Mouse (Mus musculus): ENCODE data around the gene Spata31d1a.

Gene Spata31d1a

GRCm38 (mm10) chr13:59663939-59664712 is 46.0 kb downstream of the Spata31d1a start:
- DNase-seq = no peak

- no peak for DNase-seq
Measured at GRCm38 (mm10) chr13:59661966-59662365, 48.2 kb downstream of the Spata31d1a start.

DNA sequence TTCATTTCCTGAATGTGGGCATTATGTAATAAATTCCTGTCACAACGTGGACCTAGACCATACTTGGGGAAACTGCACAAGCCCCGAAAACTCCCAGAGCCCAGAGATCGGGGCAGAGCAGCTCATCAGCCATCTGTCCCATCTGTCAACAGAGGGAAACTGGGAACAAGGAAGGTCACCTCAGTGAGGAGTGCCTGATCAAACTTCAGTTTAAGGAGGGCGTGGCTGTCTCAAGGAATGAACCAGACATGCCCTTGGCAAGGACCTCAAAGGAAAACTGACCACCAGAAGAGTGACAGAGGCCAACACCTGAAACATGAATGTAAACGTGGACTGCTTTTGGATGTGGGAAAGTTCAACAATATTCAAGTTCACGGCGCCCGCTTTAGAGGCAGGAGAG is 48.7 kb downstream of the Spata31d1a start:
- DNase-seq = no peak

DNA sequence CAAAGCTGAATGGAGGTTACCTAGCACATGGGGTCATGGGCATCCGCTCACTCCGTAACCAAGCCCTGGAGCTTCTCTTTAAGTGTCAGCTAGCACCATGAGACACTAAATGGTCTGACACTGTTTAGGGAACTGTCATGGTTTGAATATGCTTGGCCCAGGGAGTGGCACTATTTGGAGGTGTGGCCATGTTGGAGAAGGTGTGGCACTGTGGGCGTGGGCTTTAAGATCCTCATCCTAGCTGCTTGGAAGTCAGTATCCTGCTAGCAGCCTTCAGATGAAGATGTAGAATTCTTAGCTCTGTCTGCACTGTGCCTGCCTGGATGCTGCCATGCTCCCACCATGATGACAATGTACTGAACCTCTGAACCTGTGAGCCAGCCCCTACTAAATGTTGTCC is 49.8 kb downstream of the Spata31d1a start:
- DNase-seq = peak; percentile 38

DNA sequence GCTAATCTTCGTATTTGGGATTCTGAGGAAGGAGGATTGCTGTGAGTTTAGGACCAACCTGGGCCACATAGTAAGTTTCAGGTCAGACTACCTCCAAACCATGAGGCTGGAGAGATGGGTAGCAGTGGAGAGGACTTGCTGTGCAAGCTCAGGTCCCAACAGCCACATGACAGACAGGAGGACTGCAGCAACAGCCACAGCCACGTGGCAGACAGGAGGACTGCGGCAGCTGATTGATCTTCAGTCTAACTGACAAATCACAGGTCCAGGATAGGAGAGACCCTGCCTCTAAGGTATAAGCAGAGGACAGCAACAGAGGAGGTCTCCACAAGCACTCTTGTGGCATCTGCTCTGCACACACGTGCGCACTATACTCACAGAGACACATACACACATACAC is 52.3 kb downstream of the Spata31d1a start:
- DNase-seq = no peak

DNA sequence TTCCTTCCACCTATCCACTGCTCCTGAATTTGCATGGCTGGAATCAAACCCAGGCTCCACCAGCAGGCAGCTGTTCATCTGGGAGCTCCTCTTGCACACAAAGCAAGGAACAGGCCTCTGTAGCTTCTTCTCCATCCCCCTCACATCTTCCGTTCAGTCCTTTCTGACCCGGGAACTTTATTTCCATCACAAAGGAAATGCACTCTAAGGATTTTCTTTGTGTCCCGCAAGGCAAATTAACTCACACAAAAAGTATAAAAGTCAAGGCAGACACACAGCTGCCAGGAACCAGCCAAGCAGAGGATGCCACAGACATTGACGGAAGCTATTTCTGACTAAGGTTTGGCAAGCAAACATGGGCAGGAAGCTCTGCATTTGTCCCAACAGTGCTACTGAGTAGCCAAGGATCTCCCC is 53.1 kb downstream of the Spata31d1a start:
- no peak for DNase-seq

GRCm38 (mm10) chr13:59656316-59656832 is 53.8 kb downstream of the Spata31d1a start:
- no peak for DNase-seq

GRCm38 (mm10) chr13:59655718-59656315 is 54.3 kb downstream of the Spata31d1a start:
- DNase-seq = no peak

DNA sequence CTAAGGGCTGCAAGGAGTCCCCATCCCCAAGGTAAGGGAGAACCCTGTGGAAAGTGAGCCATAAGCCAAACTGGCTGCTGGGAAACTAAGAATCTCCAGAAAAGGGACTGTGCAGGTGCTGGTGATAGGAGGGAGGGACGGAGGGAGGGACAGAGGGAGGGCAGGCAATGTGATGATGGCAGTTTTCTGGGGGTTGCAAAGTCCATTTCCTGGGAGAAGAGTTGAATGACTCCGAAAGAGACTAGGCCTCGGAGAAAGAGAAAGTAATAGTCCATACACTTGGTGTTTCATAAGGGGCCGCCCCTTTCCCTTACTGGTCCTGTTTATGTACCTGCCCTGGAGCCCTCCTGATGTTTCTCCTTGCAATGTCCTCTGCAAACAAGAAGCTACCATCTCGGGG is 55.7 kb downstream of the Spata31d1a start:
- no peak for DNase-seq

DNA sequence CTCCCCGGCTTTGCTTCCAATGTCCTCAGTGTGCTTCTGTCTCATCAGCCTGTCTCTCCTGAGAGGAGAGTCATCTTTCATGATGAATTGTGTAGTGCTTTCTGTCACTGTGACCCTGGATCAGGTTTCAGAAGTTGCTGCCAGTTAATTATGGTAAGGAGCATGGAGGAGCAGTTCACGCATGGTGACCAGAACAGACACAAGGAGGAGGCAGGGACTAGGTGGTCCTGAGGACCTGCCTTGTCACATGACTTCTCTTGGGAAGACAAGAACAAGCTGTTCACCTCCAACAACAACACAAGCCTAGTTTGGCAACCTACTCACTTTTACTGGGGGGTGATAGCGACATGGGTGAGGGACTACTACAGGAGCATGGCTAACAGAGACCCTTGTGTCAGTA is 57.0 kb downstream of the Spata31d1a start:
- DNase-seq = no peak

DNA sequence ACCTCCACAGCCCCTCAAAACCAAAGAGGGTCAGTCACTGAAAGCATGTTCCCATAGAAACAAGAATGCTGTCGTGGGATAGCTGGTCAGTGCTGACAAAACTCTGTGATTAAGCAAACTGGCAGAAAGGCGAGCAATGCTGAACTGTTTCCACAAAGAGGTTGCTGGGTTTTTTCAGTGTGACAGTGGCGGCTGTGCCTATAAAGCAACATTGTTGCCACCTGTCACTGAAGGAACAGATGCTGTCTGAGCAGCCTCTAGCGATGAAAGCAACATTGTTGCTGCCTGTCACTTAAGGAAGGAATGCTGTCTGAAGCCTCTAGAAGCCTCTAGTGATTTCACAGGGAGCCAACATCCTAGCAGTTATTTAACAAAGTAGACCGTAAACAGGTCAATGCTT is 57.5 kb downstream of the Spata31d1a start:
- no peak for DNase-seq
